Mouse (Mus musculus): ENCODE measurements around the gene Clpb. TPM values are rescaled to one million over a fixed set of nuclear protein-coding genes. Genes with fewer than 3 reads are reported as not detected.

The Clpb gene
- polyA plus RNA-seq, 1 experiment from 2014 or later, result 48.2 TPM

DNA sequence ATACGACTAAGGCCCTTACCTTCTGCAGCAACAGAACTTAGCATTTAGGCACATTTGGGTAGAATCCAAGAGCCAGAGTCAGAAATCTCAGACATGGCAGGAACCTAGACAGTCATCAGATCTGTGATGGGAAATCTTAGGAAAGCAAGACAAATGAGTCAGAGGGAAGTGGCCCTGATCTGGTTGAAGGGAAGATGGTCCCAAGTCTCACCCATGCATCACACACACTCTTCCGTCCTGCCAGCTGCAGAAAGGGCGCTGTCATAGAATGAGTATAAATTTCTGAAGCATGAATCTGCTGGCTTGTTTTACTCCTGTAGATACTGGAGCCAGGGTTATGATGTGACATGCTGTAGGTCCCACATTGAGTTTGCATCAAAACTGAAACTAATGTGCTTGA is 88.9 kb downstream of the Clpb start:
- Histone ChIP-seq H3K36me3 (ENCODE audit: control insufficient read depth, insufficient read depth) (peaks cover 4% of the 10 kb centered on the region), H3K4me2 (ENCODE audit: low read depth, low read length) (no peak overlapping the region), H3K27ac (ENCODE audit: low read length) (no peak overlapping the region), H3K27me3 (ENCODE audit: control insufficient read depth, insufficient read depth, low read length) (no peaks in the 10 kb centered on the region), H3K4me1 (ENCODE audit: control insufficient read depth, insufficient read depth, low read length) (no peaks in the 10 kb centered on the region), H3K4me3 (ENCODE audit: low read length) (no peak overlapping the region), H3K9me3 (replicated peaks; ENCODE audit: control insufficient read depth, low read length) (no peaks in the 10 kb centered on the region), H3K9ac (ENCODE audit: low read length) (no peak overlapping the region)
- 90% methylated on average over 3 of the region's 3 CpGs for WGBS
- ATAC-seq (replicated peaks; ENCODE audit: extremely low read depth, insufficient read depth, low FRiP score), result no peak

GRCm38 (mm10) chr7:101753492-101753891 is 90.1 kb downstream of the Clpb start:
- Histone ChIP-seq H3K36me3 (ENCODE audit: control insufficient read depth, insufficient read depth) (peaks cover 4% of the 10 kb centered on the region), H3K27ac (ENCODE audit: low read length) (no peak overlapping the region), H3K4me1 (ENCODE audit: control insufficient read depth, insufficient read depth, low read length) (no peaks in the 10 kb centered on the region), H3K27me3 (ENCODE audit: control insufficient read depth, insufficient read depth, low read length) (no peaks in the 10 kb centered on the region), H3K4me3 (ENCODE audit: low read length) (no peak overlapping the region), H3K9me3 (replicated peaks; ENCODE audit: control insufficient read depth, low read length) (no peaks in the 10 kb centered on the region), H3K4me2 (ENCODE audit: low read depth, low read length) (no peak overlapping the region), H3K9ac (ENCODE audit: low read length) (no peak overlapping the region)
- no peak for ATAC-seq (replicated peaks; ENCODE audit: extremely low read depth, insufficient read depth, low FRiP score)
- WGBS, result 91% methylated on average over 5 of the region's 5 CpGs

GRCm38 (mm10) chr7:101754416-101754815 is 91.0 kb downstream of the Clpb start:
- Histone ChIP-seq H3K27me3 (ENCODE audit: control insufficient read depth, insufficient read depth, low read length) (no peaks in the 10 kb centered on the region), H3K9me3 (replicated peaks; ENCODE audit: control insufficient read depth, low read length) (no peaks in the 10 kb centered on the region), H3K36me3 (ENCODE audit: control insufficient read depth, insufficient read depth) (peaks cover 4% of the 10 kb centered on the region), H3K4me1 (ENCODE audit: control insufficient read depth, insufficient read depth, low read length) (no peaks in the 10 kb centered on the region), H3K4me3 (ENCODE audit: low read length) (no peak overlapping the region), H3K4me2 (ENCODE audit: low read depth, low read length) (no peak overlapping the region), H3K27ac (ENCODE audit: low read length) (no peak overlapping the region), H3K9ac (ENCODE audit: low read length) (no peak overlapping the region)
- ATAC-seq (replicated peaks; ENCODE audit: extremely low read depth, insufficient read depth, low FRiP score), result no peak
- 78% methylated on average over 2 of the region's 2 CpGs for WGBS

- no peaks in the 10 kb centered on the region for H3K9me3 ChIP-seq (replicated peaks; ENCODE audit: control insufficient read depth, low read length)
- no peaks in the 10 kb centered on the region for H3K4me1 ChIP-seq (ENCODE audit: control insufficient read depth, insufficient read depth, low read length)
- no peak overlapping the region for H3K9ac ChIP-seq (ENCODE audit: low read length)
- H3K4me3 ChIP-seq (ENCODE audit: low read length), result no peak overlapping the region
- H3K27me3 ChIP-seq (ENCODE audit: control insufficient read depth, insufficient read depth, low read length), result no peaks in the 10 kb centered on the region
- H3K4me2 ChIP-seq (ENCODE audit: low read depth, low read length), result no peak overlapping the region
- no peak overlapping the region for H3K27ac ChIP-seq (ENCODE audit: low read length)
- no peak for ATAC-seq (replicated peaks; ENCODE audit: extremely low read depth, insufficient read depth, low FRiP score)
- H3K36me3 ChIP-seq (ENCODE audit: control insufficient read depth, insufficient read depth), result peaks cover 4% of the 10 kb centered on the region
- whole genome bisulfite sequencing, result 93% methylated on average over 6 of the region's 6 CpGs
These were observed 91.9 kb downstream of the Clpb start for GRCm38 (mm10) chr7:101755301-101755700.

- ATAC-seq (replicated peaks; ENCODE audit: extremely low read depth, insufficient read depth, low FRiP score), result peak; percentile 23; the same call in 1 of the 2 replicates
- 76% methylated on average over 11 of the region's 11 CpGs for WGBS
- H3K27ac ChIP-seq (ENCODE audit: low read length), result no peak overlapping the region; the same call in 1 of the 2 replicates
These were observed 98.7 kb downstream of the Clpb start for GRCm38 (mm10) chr7:101761899-101762780.

GRCm38 (mm10) chr7:101767335-101767907 is 104.0 kb downstream of the Clpb start:
- WGBS, result 38% methylated on average over 5 of the region's 5 CpGs
- peak; percentile 67; the same call in 1 of the 2 replicates for ATAC-seq (replicated peaks; ENCODE audit: extremely low read depth, insufficient read depth, low FRiP score)

More at GRCm38 (mm10) chr7:101761899-101762780, 98.7 kb downstream of the Clpb start:
- Histone ChIP-seq H3K36me3 (ENCODE audit: control insufficient read depth, insufficient read depth) (no peaks in the 10 kb centered on the region), H3K27me3 (ENCODE audit: control insufficient read depth, insufficient read depth, low read length) (no peaks in the 10 kb centered on the region), H3K4me1 (ENCODE audit: control insufficient read depth, insufficient read depth, low read length) (peaks cover 10% of the 10 kb centered on the region), H3K9me3 (replicated peaks; ENCODE audit: control insufficient read depth, low read length) (no peaks in the 10 kb centered on the region), H3K4me2 (ENCODE audit: low read depth, low read length) (no peak overlapping the region), H3K4me3 (ENCODE audit: low read length) (no peak overlapping the region), H3K9ac (ENCODE audit: low read length) (no peak overlapping the region)

GRCm38 (mm10) chr7:101770051-101770450 is 106.6 kb downstream of the Clpb start:
- Histone ChIP-seq H3K36me3 (ENCODE audit: control insufficient read depth, insufficient read depth) (no peaks in the 10 kb centered on the region), H3K9me3 (replicated peaks; ENCODE audit: control insufficient read depth, low read length) (no peaks in the 10 kb centered on the region), H3K4me2 (ENCODE audit: low read depth, low read length) (no peak overlapping the region), H3K4me3 (ENCODE audit: low read length) (no peak overlapping the region), H3K27me3 (ENCODE audit: control insufficient read depth, insufficient read depth, low read length) (no peaks in the 10 kb centered on the region), H3K27ac (ENCODE audit: low read length) (no peak overlapping the region), H3K4me1 (ENCODE audit: control insufficient read depth, insufficient read depth, low read length) (peaks cover 11% of the 10 kb centered on the region), H3K9ac (ENCODE audit: low read length) (no peak overlapping the region)
- ATAC-seq (replicated peaks; ENCODE audit: extremely low read depth, insufficient read depth, low FRiP score), result no peak
- WGBS, result 80% methylated on average over 7 of the region's 7 CpGs

More at GRCm38 (mm10) chr7:101767335-101767907, 104.0 kb downstream of the Clpb start:
- Histone ChIP-seq H3K27me3 (ENCODE audit: control insufficient read depth, insufficient read depth, low read length) (no peaks in the 10 kb centered on the region), H3K9me3 (replicated peaks; ENCODE audit: control insufficient read depth, low read length) (no peaks in the 10 kb centered on the region), H3K9ac (ENCODE audit: low read length) (no peak overlapping the region), H3K4me2 (ENCODE audit: low read depth, low read length) (no peak overlapping the region), H3K36me3 (ENCODE audit: control insufficient read depth, insufficient read depth) (no peaks in the 10 kb centered on the region), H3K4me1 (ENCODE audit: control insufficient read depth, insufficient read depth, low read length) (peaks cover 12% of the 10 kb centered on the region), H3K27ac (ENCODE audit: low read length) (peak overlapping the region; percentile 56), H3K4me3 (ENCODE audit: low read length) (no peak overlapping the region)

DNA sequence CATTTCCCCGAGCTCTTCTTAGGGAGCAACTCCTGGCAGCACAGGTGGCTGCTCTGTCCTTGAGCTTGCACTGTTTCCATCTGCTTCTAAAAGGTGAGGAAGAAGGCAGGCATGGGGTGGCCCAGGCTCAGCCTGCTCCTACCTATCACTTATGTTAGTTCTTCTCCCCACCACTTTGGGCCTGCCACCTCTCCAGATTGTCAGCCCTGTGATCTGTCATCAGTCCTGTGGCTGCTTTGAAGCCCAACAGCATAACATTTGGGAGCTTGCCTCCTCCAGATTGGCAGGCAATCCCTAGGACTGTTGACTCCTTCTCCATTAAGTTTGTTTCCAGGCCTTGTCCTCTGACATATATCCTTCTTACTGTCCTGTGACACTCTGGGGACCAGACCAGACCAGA is 108.2 kb downstream of the Clpb start:
- 52% methylated on average over 1 of the region's 1 CpGs for WGBS
- ATAC-seq (replicated peaks; ENCODE audit: extremely low read depth, insufficient read depth, low FRiP score), result peak; percentile 18; the same call in 1 of the 2 replicates
- H3K27me3 ChIP-seq (ENCODE audit: control insufficient read depth, insufficient read depth, low read length), result no peaks in the 10 kb centered on the region
- no peak overlapping the region for H3K27ac ChIP-seq (ENCODE audit: low read length)
- no peak overlapping the region for H3K4me2 ChIP-seq (ENCODE audit: low read depth, low read length)
- H3K9ac ChIP-seq (ENCODE audit: low read length), result no peak overlapping the region
- H3K4me3 ChIP-seq (ENCODE audit: low read length), result no peak overlapping the region
- H3K9me3 ChIP-seq (replicated peaks; ENCODE audit: control insufficient read depth, low read length), result no peaks in the 10 kb centered on the region
- H3K36me3 ChIP-seq (ENCODE audit: control insufficient read depth, insufficient read depth), result no peaks in the 10 kb centered on the region
- H3K4me1 ChIP-seq (ENCODE audit: control insufficient read depth, insufficient read depth, low read length), result peaks cover 11% of the 10 kb centered on the region

DNA sequence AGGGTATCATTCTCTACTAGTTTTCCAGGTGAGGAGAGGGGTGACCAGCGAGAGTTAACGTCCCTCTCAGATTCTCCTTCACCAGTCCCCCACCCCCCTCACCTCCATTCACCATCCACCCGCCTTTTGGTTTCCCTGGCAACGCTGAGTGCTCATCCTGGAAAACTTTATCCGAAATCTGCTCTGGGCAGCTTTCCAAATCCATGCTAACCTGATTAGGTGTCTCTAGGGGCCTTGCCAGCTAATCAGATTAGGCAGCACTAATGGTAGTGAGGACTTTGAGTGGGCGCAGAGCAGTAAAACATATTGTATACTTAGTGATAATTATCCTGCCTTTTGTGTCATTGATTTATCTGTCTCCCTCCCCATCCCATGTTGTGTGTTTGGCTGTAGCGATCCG is 109.3 kb downstream of the Clpb start:
- peaks cover 10% of the 10 kb centered on the region for H3K4me1 ChIP-seq (ENCODE audit: control insufficient read depth, insufficient read depth, low read length)
- H3K4me2 ChIP-seq (ENCODE audit: low read depth, low read length), result no peak overlapping the region
- H3K27me3 ChIP-seq (ENCODE audit: control insufficient read depth, insufficient read depth, low read length), result no peaks in the 10 kb centered on the region
- no peaks in the 10 kb centered on the region for H3K36me3 ChIP-seq (ENCODE audit: control insufficient read depth, insufficient read depth)
- H3K4me3 ChIP-seq (ENCODE audit: low read length), result no peak overlapping the region
- no peaks in the 10 kb centered on the region for H3K9me3 ChIP-seq (replicated peaks; ENCODE audit: control insufficient read depth, low read length)
- no peak for ATAC-seq (replicated peaks; ENCODE audit: extremely low read depth, insufficient read depth, low FRiP score)
- H3K27ac ChIP-seq (ENCODE audit: low read length), result no peak overlapping the region
- 52% methylated on average over 8 of the region's 8 CpGs for WGBS
- H3K9ac ChIP-seq (ENCODE audit: low read length), result no peak overlapping the region
